Mouse (Mus musculus) embryonic facial prominence, embryonic 10.5 days (tissue): ENCODE measurements around the gene Cit. TPM values are rescaled to one million over a fixed set of nuclear protein-coding genes. Genes with fewer than 3 reads are reported as not detected.

Experiments
- DNase-seq: peaks from one replicate; pipeline ENCODE4 v3.0.0-alpha.2; 2017; ENCODE audit warnings: low spot score
- H3K27ac ChIP-seq: fragments of 300-500 bp; sonication (generic); replicated peaks from 2 replicates; pipeline ENCODE4 v1.5.1; 2016; ENCODE audit warnings: mild to moderate bottlenecking
- H3K27me3 ChIP-seq: fragments of 300-500 bp; sonication (generic); replicated peaks from 2 replicates; pipeline ENCODE4 v1.6.1; 2016; ENCODE audit warnings: low read depth, mild to moderate bottlenecking; ENCODE audit not compliant: poor library complexity, severe bottlenecking
- H3K36me3 ChIP-seq: fragments of 300-500 bp; sonication (generic); replicated peaks from 2 replicates; pipeline ENCODE4 v1.6.1; 2016; ENCODE audit warnings: mild to moderate bottlenecking, moderate library complexity
- H3K4me1 ChIP-seq: fragments of 300-500 bp; sonication (generic); 2 replicates; pipeline ENCODE4 v1.6.1; 2016
- H3K4me3 ChIP-seq: fragments of 300-500 bp; sonication (generic); 2 replicates; pipeline ENCODE4 v1.5.1; 2016; ENCODE audit warnings: mild to moderate bottlenecking, moderate library complexity
- H3K9me3 ChIP-seq: fragments of 300-500 bp; sonication (generic); 2 replicates; pipeline ENCODE4 v1.6.1; 2016; ENCODE audit warnings: mild to moderate bottlenecking
- WGBS: fragments of 180-500 bp; shearing (Covaris S2); methylation state at CpG from one replicate; pipeline ENCODE4 v1.1.7; 2016; 5-methylcytosine and 5-hydroxymethylcytosine counted together
- polyA plus RNA-seq: library from polyadenylated mRNA; unstranded; fragments of >200 nt; fragmentation: Nextera tagmentation; extraction: Ambion mirVana; gene quantifications from 2 replicates; pipeline ENCODE4 v1.2.1, GENCODE M21; 2016

Gene Cit
- polyA plus RNA-seq, 1 experiment from 2014 or later: 41.3 TPM

- 95% methylated on average over 11 of the region's 11 CpGs for WGBS
- Histone ChIP-seq H3K27ac (no peak overlapping the region), H3K36me3 (peaks cover 91% of the 10 kb centered on the region), H3K9me3 (no peaks in the 10 kb centered on the region), H3K4me3 (no peak overlapping the region), H3K27me3 (no peaks in the 10 kb centered on the region), H3K4me1 (no peaks in the 10 kb centered on the region)
- DNase-seq: no peak
These were observed 87.2 kb downstream of the Cit start for GRCm38 (mm10) chr5:115932325-115932724.

DNA sequence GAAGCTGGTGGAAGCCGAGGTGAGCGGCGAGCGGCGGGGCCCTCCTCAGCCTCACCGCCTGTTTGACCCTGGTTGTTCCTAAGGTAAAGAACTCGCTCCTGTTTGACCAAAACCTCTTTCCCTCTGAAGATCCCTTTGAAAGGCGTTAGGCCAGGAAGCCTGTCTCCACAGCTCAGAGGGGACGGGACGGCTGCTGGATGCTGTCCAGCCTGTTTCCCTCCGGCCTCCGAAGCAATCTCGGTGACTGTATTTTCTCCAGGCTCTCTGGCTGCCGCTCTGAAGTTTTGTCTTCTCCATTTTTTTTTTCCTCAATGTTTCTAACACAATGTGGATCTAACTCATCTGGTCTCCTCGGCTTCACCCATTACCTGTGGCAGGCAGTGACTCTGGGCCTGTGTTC is 91.8 kb downstream of the Cit start:
- no peaks in the 10 kb centered on the region for H3K27me3 ChIP-seq
- no peak overlapping the region for H3K27ac ChIP-seq
- WGBS: 94% methylated on average over 15 of the region's 15 CpGs
- no peak for DNase-seq
- peaks cover 94% of the 10 kb centered on the region for H3K36me3 ChIP-seq
- H3K9me3 ChIP-seq: no peaks in the 10 kb centered on the region
- no peak overlapping the region for H3K4me3 ChIP-seq
- no peaks in the 10 kb centered on the region for H3K4me1 ChIP-seq

DNA sequence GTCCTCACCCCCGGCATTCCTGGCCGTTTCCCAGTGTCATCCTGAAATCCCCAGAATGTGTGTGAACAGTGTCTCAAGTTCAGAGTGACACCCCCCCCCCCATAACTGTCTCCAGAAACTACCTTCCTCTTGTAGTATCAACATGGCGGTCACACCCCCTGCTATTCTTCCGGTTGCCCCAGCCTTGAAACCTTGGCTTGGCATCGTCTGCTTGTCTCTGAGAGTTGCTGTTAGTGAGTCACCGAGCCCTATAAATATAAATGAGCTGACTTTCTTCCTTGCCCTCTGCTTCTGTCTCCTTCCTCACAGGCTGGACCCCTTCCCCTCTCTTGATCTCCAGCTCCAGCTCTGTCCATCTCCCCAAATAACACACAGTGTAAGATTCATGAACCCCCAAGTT is 92.5 kb downstream of the Cit start:
- Histone ChIP-seq H3K4me3 (no peak overlapping the region), H3K27ac (no peak overlapping the region), H3K4me1 (no peaks in the 10 kb centered on the region), H3K36me3 (peaks cover 94% of the 10 kb centered on the region), H3K9me3 (no peaks in the 10 kb centered on the region), H3K27me3 (no peaks in the 10 kb centered on the region)
- 94% methylated on average over 6 of the region's 6 CpGs for WGBS
- DNase-seq: no peak

DNA sequence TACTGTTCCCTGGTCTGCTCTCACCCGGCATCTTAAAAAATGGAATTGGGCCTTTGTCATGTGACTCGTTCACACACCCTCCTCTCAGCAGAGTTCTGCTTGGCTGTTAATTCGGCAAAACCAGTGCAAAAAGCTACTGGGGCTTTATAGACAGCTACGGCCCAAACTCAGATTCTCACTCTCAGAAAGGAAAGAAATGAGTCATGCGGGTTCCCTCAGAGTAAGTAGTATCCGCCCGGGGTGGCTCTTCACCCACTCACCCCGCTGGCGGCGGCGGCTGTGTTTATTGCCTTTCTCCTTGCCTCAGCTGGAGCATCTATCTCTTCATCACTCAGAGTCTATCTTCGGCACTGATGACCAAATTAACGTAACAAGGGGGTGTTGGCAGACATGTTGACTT is 93.9 kb downstream of the Cit start:
- H3K36me3 ChIP-seq: peaks cover 94% of the 10 kb centered on the region
- no peaks in the 10 kb centered on the region for H3K9me3 ChIP-seq
- no peak for DNase-seq
- no peak overlapping the region for H3K4me3 ChIP-seq
- H3K27me3 ChIP-seq: no peaks in the 10 kb centered on the region
- H3K4me1 ChIP-seq: no peaks in the 10 kb centered on the region
- WGBS: 96% methylated on average over 13 of the region's 13 CpGs
- no peak overlapping the region for H3K27ac ChIP-seq

DNA sequence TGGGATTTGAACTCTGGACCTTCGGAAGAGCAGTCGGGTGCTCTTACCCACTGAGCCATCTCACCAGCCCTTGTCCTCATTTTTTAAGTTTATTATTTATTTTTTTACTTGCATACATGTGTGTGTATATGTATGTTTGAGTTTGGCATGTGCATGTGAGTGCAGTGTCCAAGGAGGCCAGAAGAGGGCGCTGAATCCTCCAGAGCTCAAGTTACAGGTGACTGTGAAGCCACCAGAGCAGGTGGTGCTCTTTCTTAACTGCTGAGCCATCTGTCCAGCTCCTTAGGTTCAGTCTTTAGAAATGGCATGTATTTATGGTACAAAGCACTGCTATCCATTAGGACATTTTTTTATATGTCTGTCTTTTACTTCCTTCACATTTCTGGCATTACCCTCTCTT is 97.3 kb downstream of the Cit start:
- no peaks in the 10 kb centered on the region for H3K4me1 ChIP-seq
- H3K27ac ChIP-seq: no peak overlapping the region
- no peak for DNase-seq
- H3K9me3 ChIP-seq: no peaks in the 10 kb centered on the region
- H3K27me3 ChIP-seq: no peaks in the 10 kb centered on the region
- H3K4me3 ChIP-seq: no peak overlapping the region
- 89% methylated on average over 3 of the region's 3 CpGs for WGBS
- peaks cover 100% of the 10 kb centered on the region for H3K36me3 ChIP-seq

- 70% methylated on average over 11 of the region's 11 CpGs for WGBS
- DNase-seq: no peak
- no peaks in the 10 kb centered on the region for H3K9me3 ChIP-seq
- H3K27me3 ChIP-seq: no peaks in the 10 kb centered on the region
- no peak overlapping the region for H3K27ac ChIP-seq
- H3K4me3 ChIP-seq: no peak overlapping the region
- H3K36me3 ChIP-seq: peaks cover 100% of the 10 kb centered on the region
- no peaks in the 10 kb centered on the region for H3K4me1 ChIP-seq
These were observed 99.9 kb downstream of the Cit start for GRCm38 (mm10) chr5:115944791-115945490.

DNA sequence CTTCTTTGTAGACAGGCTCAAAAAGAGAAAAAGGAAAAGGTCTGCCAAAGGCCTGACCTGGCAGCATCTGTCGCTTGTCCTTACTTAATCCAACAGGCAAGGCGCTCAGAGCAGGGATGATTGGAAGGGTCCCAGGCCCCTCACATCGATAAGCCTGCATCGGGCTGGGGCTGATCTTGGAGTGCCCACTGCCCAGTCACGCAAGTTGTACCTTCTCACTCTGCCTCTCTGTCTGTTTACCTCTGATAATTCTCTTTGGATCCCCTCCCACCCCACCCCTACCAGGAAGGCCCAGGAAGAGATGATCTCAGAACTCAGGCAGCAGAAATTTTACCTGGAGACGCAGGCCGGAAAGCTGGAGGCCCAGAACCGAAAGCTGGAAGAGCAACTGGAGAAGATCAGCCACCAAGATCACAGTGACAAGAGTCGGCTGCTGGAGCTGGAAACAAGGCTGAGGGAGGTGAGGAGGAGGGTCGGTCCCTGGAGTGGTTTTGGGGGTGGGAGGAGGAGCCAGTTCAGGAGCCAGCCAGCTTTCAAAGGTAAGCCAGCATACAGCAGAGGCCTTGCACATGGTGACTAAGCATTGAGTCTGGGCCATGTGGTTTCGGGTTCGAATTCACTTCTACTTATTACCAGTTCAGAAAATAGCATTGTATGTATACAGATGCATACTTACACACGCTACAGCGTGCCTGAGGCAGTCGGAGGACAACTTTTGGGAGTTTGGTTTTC is 102.7 kb downstream of the Cit start:
- DNase-seq: no peak
- 94% methylated on average over 15 of the region's 15 CpGs for WGBS
- no peaks in the 10 kb centered on the region for H3K27me3 ChIP-seq
- H3K36me3 ChIP-seq: peaks cover 100% of the 10 kb centered on the region
- H3K27ac ChIP-seq: no peak overlapping the region
- no peaks in the 10 kb centered on the region for H3K4me1 ChIP-seq
- no peaks in the 10 kb centered on the region for H3K9me3 ChIP-seq
- H3K4me3 ChIP-seq: no peak overlapping the region

GRCm38 (mm10) chr5:115950936-115951335 is 105.9 kb downstream of the Cit start:
- Histone ChIP-seq H3K27ac (no peak overlapping the region), H3K36me3 (peaks cover 100% of the 10 kb centered on the region), H3K9me3 (0 out of 2 replicates have a peak, but pooled peaks cover 4% of the 10 kb centered on the region), H3K27me3 (no peaks in the 10 kb centered on the region), H3K4me3 (no peak overlapping the region), H3K4me1 (no peaks in the 10 kb centered on the region)
- 87% methylated on average over 7 of the region's 7 CpGs for WGBS
- DNase-seq: no peak

- WGBS: 98% methylated on average over 6 of the region's 6 CpGs
- peaks cover 98% of the 10 kb centered on the region for H3K36me3 ChIP-seq
- no peak for DNase-seq
- no peak overlapping the region for H3K4me3 ChIP-seq
- no peak overlapping the region for H3K27ac ChIP-seq
- H3K4me1 ChIP-seq: no peaks in the 10 kb centered on the region
- no peaks in the 10 kb centered on the region for H3K27me3 ChIP-seq
- H3K9me3 ChIP-seq: peaks cover 10% of the 10 kb centered on the region; the same call in 1 of the 2 replicates
These were observed 108.1 kb downstream of the Cit start for GRCm38 (mm10) chr5:115953173-115953572.

DNA sequence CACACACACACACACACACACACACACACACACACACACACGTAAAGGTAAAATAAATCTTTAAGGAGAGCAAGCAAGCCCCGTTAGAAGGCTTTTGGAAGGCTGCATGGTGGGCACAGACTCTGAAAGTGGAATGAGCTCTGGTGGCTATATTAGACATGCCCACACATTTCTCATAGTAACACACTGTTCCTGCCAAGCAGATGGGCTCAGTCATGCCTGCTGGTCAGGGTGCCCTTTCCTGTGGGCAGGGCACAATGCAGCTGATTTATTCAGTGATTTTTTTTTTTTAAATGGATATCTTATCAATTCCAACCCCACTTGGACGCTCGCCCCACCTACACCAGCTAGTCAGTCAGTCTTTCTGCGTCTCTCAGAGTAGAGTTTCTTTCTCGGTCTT is 109.0 kb downstream of the Cit start:
- 95% methylated on average over 6 of the region's 6 CpGs for WGBS
- H3K27ac ChIP-seq: no peak overlapping the region
- H3K4me1 ChIP-seq: no peaks in the 10 kb centered on the region
- DNase-seq: no peak
- peaks cover 97% of the 10 kb centered on the region for H3K36me3 ChIP-seq
- no peak overlapping the region for H3K4me3 ChIP-seq
- H3K27me3 ChIP-seq: no peaks in the 10 kb centered on the region
- peaks cover 10% of the 10 kb centered on the region; the same call in 1 of the 2 replicates for H3K9me3 ChIP-seq

DNA sequence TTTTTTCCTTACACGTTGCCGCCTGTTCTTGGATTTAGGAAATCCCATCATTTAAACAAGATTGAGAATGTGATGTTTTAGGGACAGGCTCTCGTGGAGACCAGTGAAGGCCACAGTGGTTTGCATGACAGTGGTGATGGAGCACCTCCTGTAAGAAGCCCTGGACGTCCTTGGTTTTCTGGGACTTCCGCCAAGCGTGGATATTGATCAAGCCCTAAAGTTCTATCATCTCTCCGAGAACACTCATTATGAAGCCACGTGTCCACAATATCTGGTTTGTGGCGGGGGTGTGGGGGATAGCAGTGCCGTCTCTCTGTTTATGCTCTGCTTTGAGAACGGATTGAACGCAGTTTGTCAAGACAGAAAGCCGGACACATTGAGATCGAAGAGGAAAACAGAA is 109.5 kb downstream of the Cit start:
- H3K9me3 ChIP-seq: peaks cover 10% of the 10 kb centered on the region; the same call in 1 of the 2 replicates
- H3K4me1 ChIP-seq: no peaks in the 10 kb centered on the region
- DNase-seq: no peak
- H3K36me3 ChIP-seq: peaks cover 93% of the 10 kb centered on the region
- 95% methylated on average over 14 of the region's 14 CpGs for WGBS
- H3K4me3 ChIP-seq: no peak overlapping the region
- no peak overlapping the region for H3K27ac ChIP-seq
- no peaks in the 10 kb centered on the region for H3K27me3 ChIP-seq

- Histone ChIP-seq H3K4me3 (no peak overlapping the region), H3K27me3 (no peaks in the 10 kb centered on the region), H3K4me1 (peaks cover 1% of the 10 kb centered on the region; the same call in 1 of the 2 replicates), H3K36me3 (peaks cover 88% of the 10 kb centered on the region), H3K9me3 (peaks cover 10% of the 10 kb centered on the region; the same call in 1 of the 2 replicates), H3K27ac (no peak overlapping the region)
- WGBS: 97% methylated on average over 14 of the region's 14 CpGs
- no peak for DNase-seq
These were observed 110.1 kb downstream of the Cit start for GRCm38 (mm10) chr5:115955131-115955530.

DNA sequence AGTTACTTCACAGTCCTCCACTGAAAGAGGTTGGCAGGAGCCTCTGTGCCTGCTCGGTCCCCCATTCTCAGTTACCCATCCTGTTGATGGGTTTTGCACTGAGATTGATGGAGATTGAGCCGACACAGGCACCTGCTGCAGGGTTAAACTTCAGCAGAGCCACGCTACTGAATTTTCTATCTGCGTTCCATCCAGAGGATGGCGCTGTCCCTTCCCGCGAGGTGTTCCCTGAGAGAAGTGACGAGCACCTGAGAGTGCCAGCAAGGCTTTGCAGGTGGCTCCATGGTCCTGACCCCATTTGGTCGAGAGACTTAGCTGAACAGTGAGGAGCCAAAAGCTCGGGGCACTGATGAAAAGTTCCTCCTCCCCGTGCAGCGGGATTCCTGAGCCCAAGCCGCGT is 111.0 kb downstream of the Cit start:
- Histone ChIP-seq H3K9me3 (peaks cover 10% of the 10 kb centered on the region; the same call in 1 of the 2 replicates), H3K4me3 (no peak overlapping the region), H3K4me1 (peaks cover 5% of the 10 kb centered on the region; the same call in 1 of the 2 replicates), H3K36me3 (peaks cover 88% of the 10 kb centered on the region), H3K27ac (no peak overlapping the region), H3K27me3 (no peaks in the 10 kb centered on the region)
- WGBS: 97% methylated on average over 14 of the region's 14 CpGs
- DNase-seq: no peak
